Mouse (Mus musculus) thymus, postnatal 10 days (tissue): ENCODE measurements around the gene Pkp1.
A peak's percentile ranks its signal among the peaks of the same experiment; 100 is the strongest.

ENCODE experiments used
- DNase-seq, 2 experiments: peaks; one replicate each; pipeline ENCODE4 v3.0.0; 2021; ENCODE audit warnings: low spot score in 2 of 2

Pkp1 gene

GRCm38 (mm10) chr1:135918644-135919407 lies at the start of gene Pkp1:
Gene Pkp1, minus strand, starts transcription at chr1:135919207.
- no peak for DNase-seq

GRCm38 (mm10) chr1:135967739-135968138 lies 48.7 kb upstream of the Pkp1 start:
- no peak for DNase-seq

GRCm38 (mm10) chr1:135964561-135964960 lies 45.6 kb upstream of the Pkp1 start:
- DNase-seq, result no peak

GRCm38 (mm10) chr1:135963177-135963576 lies 44.2 kb upstream of the Pkp1 start:
- peak in 1 of 2 experiments; percentile 12 for DNase-seq

GRCm38 (mm10) chr1:135958483-135958882 lies 39.5 kb upstream of the Pkp1 start:
- peak in 1 of 2 experiments; percentile 46 for DNase-seq

- DNase-seq, result no peak
Measured at GRCm38 (mm10) chr1:135948871-135949270, 29.9 kb upstream of the Pkp1 start.

GRCm38 (mm10) chr1:135946247-135946646 lies 27.2 kb upstream of the Pkp1 start:
- no peak for DNase-seq

GRCm38 (mm10) chr1:135945711-135946110 lies 26.7 kb upstream of the Pkp1 start:
- DNase-seq, result peak; percentile 8 to 57

- peak; percentile 32 to 85 for DNase-seq
Measured at GRCm38 (mm10) chr1:135944526-135945259, 25.7 kb upstream of the Pkp1 start.

- no peak for DNase-seq
Measured at GRCm38 (mm10) chr1:135943713-135944112, 24.7 kb upstream of the Pkp1 start.

- no peak for DNase-seq
Measured at GRCm38 (mm10) chr1:135942116-135942515, 23.1 kb upstream of the Pkp1 start.

- DNase-seq, result no peak
Measured at GRCm38 (mm10) chr1:135941259-135942006, 22.4 kb upstream of the Pkp1 start.

GRCm38 (mm10) chr1:135936091-135936490 lies 17.1 kb upstream of the Pkp1 start:
- DNase-seq, result no peak

GRCm38 (mm10) chr1:135933704-135934293 lies 14.8 kb upstream of the Pkp1 start:
- DNase-seq, result no peak

GRCm38 (mm10) chr1:135929876-135930275 lies 10.9 kb upstream of the Pkp1 start:
- DNase-seq, result no peak

GRCm38 (mm10) chr1:135925848-135926247 lies 6.8 kb upstream of the Pkp1 start:
- no peak for DNase-seq

- no peak for DNase-seq
Measured at GRCm38 (mm10) chr1:135924377-135924994, 5.5 kb upstream of the Pkp1 start.

- no peak for DNase-seq
Measured at GRCm38 (mm10) chr1:135923229-135923628, 4.2 kb upstream of the Pkp1 start.

GRCm38 (mm10) chr1:135917206-135917605 lies 1.8 kb downstream of the Pkp1 start:
- no peak for DNase-seq

- DNase-seq, result no peak
Measured at GRCm38 (mm10) chr1:135916486-135917058, 2.4 kb downstream of the Pkp1 start.

GRCm38 (mm10) chr1:135913657-135914056 lies 5.3 kb downstream of the Pkp1 start:
- no peak for DNase-seq
